Mouse (Mus musculus) embryo, embryonic 9.5 days (tissue): Measurements from ENCODE around the gene Gm10961.

Experiments
- DNase-seq: peaks from one replicate; pipeline ENCODE4 v3.0.0-alpha.2; 2017; ENCODE audit errors: extremely low spot score

The Gm10961 gene

DNA sequence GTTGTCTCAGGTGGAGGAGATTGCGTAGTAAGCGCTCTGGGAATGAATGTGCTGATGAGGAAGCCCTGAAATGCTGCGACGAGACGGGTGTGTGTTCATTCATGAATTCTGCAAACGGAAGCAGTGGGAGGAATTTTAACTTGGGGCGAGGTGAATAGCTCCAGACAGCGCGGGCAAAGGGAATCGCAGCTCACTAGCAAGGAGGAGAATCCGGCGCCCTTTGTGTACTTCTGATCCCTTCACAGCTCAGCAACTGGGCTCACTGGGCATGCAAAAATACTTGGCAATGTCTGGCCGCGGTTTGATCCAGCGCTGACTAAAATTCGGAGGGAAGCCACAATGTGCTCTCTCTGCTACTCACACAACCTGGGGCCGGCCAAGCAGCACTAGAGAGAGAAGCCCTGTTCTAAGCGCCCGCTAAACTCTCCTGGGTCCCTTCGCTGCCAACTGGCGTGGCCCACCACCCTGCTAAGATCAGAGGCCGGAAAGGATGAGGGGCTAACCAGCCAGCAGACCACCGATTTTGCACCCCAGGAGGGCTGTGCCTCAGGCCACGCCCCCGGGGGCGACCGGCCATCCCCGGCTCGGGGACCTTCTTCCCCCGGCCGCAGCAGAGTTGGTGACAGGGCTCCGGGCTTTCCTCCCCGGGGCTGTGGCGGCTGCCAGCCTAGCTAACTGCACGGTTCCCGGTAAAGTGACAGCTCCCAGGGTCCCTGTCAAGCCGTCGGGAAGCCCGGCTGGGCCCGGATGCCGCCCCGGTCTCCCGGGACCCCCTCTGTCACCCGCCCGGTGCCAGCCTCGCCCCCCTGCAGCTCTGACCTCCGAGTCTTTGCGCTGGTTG, at the start of gene Gm10961:
Gm10961 (plus strand) TSS at position 641 of the 841 bp plus-strand sequence.
- DNase-seq, result peak; percentile 27

DNA sequence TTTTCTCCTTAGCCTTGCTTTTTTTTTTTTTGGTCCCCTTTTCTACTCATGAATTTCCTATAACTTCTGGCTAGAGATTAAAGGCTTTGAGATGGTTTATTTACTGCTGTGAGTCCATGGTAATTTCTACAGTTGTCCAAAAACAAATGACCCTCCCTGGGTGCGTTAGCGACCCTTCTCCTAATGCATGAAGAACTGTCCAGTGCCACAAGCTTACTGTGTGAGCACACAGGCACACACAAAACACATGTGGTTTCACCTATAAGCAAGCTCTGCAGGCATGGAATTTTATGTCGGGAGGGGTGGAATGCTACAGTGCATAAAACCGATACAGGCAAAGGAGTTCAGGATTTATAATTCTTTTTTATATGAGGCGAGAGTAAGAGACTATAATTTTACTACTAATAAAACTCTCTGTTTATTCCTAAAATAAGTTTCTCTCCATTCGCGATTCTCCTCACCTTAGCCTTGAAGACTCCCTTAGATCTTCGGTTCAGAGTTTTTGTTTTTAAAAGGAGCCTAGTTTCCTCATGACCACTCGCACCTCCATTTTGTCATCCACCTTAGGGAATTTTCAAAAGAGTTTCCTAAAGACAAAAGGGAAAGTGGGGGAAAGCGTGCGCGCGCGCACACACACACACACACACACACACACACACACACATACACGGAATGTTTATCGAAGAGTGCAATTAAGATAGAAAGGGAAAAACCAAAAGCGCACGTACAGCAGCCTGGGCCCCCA, 48.8 kb upstream of the Gm10961 start:
- DNase-seq, result peak; percentile 22

DNA sequence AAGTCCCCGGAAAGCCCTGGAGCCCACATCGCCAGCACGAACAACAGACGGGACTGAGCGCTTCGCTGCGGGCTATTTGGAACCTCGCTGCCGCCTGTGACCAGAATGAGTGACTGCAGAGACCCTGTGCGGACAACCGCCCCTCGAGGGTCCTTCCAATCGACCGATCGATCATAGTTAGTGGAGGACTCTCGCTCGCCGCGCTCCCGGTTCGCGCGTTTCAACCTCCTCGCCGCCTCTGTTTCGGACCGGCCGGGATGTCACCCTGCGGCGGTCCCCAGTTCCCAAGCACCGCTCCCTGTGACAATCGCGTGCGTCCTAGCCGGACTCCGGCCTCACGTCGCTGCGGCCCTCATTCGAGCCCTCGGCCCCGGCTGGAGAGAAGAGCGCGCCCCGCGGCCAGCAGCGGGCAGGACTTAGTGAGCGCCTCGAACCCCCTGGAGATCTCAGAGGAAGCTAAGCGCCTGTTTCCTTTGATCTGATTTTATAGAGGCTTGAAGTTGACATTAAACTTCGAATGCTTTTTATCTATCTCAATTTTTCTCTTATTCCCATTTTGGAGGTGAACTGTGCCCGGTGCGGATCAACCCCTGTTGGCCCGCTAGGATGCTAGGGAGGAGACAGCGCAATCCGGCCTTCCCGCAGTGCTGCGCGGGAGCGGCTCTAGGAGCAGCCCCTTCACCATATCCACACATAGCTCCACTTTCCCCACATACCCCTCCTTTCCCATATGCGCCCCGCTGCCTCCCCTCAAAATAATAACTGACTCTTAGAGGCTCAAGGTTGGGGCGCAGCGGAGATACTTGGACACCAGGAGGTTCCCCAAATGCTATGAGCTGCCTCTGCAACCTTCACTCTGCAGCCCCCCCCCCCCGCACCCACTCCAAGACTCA, 48.0 kb upstream of the Gm10961 start:
- DNase-seq, result peak; percentile 68

DNA sequence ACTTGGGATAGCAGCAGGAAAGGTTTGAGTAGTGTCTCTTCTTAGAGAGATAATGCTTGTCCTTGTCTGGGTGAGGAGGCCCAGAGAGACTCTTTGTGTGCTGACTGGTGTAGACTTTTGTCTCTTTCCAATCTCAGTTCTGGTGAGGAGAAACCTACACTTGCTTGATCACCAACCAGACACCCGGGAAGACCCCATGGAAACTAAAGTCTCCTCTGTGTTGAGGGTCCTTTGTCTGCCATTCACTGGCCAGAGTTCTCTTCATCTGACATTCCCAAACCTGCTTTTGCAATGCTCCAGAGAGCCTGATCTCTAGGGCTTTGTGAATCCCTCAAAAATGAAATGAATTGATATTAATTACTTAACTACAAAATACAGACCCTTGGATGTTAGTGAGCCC, 47.2 kb upstream of the Gm10961 start:
- peak; percentile 27 for DNase-seq

DNA sequence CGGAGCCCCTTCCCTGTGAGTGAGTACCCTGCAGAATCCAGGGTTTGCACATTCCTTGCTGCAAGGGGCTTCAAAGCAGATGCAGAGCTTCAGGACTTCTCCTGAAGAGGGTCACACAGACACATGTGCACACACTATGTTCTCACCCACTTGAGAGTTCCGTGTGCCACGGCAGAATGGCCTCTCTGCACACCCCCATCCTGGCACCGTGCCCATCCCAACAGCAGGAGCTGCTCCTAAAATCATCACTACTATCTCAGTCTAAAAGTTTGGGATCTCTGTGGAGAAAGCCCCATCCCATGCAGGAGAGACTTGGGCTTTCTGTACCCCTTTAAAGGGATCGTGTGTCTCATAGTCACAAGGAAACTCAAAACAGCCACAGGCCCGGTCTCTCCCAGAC, 44.6 kb upstream of the Gm10961 start:
- DNase-seq, result no peak

DNA sequence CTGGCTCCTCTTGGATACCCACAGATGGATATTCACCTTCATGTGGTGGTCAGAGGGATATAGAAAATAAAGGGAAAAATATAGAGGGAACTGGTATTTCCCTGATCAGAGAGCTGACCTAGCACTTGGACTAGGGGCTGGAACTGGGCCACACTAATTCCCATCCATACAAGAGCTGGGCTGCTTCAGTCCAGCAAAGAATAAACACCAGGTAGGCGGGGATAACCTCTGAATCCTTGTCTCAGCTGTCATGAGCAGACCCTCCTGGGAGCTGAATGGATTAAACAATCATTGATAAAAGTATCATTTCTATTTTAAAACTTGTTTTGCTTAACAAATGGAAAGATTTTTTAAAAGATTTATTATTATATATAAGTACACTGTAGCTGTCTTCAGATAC, 39.5 kb upstream of the Gm10961 start:
- no peak for DNase-seq

DNA sequence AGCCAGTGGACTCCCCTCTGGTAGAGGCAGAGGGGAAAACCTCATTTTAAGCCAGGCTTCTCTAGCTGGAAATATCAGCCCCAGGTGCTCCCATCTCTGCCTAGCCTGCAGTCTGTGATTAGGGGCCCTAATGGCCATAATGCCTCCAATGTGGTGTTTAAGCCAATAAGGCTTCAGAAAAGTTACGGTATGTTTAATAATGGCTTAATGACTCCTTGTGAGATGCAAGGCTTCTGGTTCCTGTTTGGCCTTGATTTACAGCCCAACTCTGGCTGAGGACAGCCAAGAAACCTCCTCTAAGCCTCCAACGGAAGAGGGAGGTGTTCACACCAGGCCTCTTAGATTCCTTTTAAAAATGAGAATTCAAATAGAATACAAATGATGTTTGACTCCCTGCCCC, 37.5 kb upstream of the Gm10961 start:
- no peak for DNase-seq

DNA sequence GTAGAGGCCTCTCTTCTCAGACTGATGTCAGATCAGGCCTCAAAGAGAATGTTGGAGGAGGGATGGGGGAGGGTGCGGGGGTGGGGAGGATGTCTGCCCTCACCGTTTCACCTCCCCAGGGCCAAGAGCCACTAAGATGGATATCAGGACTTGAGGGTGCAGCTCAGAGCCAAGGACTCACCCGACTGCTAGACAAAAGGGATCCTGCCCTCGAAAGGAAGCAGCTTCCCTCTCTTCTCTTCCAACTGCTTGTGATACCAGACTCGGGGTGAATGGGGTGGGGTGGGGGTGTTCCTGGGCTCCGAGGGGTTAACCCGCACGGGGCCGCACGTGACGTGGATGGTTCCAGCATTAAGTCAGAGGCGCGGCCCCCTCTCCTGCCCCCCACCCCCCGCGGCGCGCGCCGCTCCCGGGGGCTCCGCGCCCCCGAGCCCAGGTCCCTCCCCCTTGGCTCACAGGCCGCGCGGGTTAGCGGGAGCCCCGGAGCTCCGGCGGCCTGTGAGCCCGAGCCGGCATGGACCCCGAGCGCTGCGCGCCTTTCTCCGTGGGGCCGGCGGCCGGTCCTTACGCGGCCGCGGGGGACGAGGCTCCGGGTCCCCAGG, 36.4 kb upstream of the Gm10961 start, which contains the start of gene Alx3:
Alx3 (plus strand) TSS at position 370 of the 602 bp plus-strand sequence.
- DNase-seq, result no peak

DNA sequence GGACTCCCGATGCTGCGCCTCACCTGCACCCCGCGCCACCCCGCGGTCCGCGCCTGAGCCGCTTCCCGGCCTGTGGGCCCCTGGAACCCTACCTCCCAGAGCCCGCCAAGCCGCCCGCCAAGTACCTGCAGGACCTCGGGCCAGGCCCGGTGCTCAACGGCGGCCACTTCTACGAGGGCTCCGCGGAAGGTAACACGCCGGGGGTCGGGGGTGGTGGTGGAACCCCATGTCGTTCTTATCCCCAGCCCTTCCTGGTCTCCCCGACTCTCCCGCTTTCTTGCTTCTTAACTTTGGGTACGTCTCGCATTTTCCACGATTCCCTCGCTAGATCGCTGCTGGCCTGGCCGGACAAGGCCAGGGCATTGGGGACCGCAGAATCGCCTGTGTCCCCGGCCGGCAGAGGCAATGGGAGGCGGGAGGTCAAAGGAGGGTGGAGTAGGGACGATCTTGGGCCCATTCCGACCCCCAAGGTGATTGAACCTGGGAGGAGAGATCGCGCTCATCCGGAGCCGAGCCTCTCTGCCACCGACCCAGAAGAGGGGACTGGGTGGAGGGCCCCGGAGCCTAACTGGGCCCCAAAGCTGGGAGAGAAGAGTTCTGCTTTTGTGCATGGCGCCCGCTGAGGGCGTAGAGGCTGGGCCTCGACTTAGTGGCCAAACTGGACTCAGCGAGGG, 35.7 kb upstream of the Gm10961 start:
- DNase-seq, result peak; percentile 60

DNA sequence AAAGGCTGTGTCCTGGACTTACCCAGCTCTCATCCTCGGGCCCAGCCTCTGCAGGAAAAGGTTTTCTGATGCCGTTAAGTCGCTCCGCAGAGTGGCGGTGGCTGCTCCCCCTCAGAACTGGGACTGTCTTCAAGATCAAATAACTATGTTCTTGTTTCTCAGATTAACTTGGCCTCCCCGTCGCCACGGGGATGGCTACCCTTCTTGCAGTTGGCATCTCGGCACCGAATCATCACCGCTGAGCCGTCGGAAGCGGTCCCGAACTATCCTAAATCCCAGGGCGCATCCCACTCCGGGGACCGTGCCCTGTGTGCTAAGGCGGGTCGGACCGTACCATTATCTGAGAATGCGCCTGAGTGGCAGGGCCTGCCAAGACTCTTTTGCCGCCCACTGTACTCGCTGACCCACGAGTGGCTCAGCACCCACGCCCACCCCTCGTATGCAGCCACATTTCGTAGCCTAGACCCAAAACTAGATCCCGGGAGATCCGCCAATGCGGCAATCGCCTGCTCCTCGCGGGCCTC, 35.1 kb upstream of the Gm10961 start:
- no peak for DNase-seq

DNA sequence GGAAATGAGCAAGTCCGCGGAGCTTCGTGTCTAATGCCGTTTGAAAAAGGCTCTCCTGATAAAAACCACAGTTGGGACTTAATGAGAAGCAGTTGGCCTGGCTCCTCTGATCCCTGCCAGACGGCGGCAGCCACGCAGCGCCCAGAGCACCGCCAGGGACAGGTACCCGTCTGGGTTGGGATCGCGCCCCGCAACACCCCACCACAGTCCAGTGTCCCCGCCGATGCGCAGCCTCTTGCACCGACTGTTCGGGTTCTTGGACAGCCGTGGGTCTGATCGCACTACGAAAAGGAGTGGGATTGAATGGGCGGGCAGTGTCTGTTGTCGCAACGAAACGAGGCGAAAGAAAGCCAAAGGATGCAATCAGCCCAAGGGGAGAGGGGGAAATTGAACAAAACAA, 34.6 kb upstream of the Gm10961 start:
- DNase-seq, result peak; percentile 79

DNA sequence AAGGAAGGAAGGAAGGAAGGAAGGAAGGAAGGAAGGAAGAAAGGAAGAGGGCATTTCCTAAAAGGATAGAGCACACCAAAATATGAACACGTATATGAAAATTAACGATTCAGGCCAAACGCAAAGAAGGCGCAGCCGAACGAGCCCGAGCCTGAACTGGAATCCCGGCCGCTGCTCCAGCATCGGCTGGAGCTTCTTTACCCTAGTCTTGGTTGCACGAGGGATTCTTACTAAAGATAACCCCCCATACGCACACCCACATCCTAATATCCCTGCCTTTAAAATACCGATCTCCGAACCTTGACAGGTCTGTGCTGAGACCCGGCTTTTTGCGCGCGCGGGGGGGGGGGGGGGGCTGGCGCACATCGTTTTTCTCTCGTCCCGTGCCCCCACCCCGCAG, 34.0 kb upstream of the Gm10961 start:
- no peak for DNase-seq

DNA sequence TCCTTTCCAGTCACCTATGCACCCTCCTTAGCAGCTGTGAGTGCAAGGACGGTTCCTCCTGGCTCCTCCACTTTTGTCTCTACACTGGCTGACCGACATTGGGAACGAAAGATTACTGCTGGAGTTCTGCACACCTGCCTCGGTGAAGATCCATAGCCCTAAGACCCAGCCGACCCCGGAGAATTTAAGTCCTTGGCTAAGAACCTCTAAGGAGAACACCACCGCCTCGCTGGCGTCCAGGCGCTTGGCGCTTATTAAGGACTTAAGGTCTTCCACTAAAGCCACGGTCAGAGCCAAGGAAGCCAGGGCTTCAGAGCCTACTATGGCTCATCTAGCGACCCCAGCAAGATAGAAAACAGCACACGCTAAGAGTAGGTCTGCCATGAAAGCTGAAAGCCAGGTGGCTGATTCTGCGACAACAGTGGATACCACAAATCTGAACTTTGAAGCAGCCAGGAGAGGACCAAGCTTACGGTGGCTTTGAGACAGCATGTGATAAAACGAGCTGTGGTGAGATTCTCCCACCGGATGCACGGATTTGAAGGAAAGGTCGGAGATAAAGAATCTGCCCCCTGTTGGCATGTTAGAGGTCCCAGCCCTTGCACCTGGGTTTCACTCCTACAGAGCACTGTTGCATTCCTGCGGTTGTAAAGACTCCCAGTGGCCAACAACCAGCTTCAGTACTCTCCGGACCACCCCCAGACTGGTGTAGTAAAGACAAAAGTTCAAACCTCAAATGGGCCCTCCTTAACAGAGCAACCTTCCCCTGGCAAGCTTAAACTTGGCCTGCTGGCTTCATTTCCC, 33.3 kb upstream of the Gm10961 start:
- peak; percentile 44 for DNase-seq

DNA sequence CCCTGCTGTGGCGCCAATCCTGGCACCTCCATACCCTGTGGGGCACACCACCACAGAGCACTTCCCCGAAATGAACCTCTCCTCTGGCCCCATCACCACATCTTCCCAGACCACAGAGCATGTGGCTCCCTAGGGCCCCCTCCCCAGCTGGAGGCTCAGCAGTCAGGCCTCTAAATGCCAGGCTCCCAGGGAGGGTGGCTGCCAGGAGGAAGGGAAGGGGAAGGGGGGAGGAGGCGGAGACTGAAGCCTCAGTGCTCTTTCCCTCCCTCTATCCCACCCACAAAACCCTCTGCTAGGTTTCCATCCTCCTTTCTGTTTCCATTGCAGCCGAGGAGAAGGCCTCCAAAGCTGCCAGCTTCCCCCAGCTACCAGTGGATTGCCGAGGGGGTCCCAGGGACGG, 31.0 kb upstream of the Gm10961 start:
- DNase-seq, result no peak

DNA sequence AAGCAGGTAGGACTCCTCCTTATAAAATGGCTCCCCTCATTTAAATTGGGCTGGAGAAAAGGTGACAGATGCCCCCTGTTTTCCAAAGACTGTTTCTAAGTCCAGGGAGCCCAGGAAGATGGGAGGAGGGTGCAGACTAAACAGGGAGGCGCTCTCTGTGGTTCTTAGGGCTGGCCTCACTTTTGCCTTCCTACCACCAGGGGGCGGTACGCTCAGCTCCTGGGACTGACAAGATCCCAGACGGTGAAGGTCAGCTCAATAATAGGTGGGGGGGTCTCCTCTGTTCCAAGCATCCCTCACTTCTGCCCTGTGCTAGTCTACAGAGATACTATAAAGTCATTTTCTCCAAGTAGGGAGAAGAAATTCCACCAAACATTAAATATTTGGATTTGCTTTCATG, 25.8 kb upstream of the Gm10961 start:
- peak; percentile 65 for DNase-seq

DNA sequence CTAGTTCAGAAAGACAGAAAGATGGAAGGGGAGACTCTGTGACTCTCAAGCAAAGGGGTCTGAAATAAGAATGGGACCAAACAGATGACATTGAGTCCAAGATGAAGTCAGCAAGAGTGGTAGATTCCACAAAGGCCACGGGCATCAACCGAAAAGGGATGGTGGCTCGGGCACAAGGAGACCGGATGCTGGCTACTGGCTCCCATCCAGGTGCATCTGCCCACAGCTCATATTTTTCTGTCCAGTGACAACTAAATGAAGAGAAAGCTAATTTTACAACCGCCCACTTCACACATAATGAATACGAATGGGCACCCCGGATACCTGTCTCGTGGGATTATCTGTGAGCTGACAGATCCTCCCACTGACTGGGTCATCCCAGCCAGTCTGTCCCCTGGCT, 23.9 kb upstream of the Gm10961 start:
- DNase-seq, result no peak

DNA sequence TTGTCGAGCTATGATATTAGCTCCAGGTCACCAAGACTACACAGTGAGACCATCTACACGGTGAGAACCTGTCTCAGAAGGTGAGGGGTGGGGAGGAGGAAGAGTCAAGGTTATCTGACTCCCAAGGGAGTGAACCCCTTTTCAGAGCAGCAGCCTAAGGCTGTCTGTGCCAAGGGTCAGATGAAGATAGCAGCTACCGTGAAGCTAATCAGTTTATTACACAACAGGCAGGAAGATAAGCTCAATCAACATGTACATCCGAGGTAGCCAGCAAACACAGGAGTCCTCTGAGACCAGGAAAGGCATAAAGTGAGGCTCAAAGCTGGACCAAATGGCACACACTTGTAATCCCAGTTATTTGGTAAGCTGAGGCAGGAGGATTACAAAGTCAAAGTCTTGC, 22.3 kb upstream of the Gm10961 start:
- no peak for DNase-seq

DNA sequence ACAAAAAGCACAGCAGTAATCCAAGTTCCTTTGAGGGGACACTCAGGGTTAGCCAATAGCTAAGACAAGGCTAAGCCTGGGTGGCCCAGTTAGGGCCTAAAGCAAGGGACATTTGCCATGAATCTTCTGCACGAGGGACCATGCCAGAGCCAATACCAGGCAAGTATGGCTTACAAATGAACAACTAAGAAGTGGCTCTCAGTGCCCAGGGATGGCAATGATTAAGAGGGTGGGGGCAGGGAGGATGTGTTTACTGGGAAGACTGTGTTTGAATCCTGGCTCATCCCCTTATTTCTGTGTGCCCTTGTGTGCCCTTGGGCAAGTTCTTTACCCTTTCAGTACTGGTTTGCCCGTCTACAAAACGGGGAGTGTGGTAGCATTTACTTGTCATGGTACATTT, 21.7 kb upstream of the Gm10961 start:
- no peak for DNase-seq

DNA sequence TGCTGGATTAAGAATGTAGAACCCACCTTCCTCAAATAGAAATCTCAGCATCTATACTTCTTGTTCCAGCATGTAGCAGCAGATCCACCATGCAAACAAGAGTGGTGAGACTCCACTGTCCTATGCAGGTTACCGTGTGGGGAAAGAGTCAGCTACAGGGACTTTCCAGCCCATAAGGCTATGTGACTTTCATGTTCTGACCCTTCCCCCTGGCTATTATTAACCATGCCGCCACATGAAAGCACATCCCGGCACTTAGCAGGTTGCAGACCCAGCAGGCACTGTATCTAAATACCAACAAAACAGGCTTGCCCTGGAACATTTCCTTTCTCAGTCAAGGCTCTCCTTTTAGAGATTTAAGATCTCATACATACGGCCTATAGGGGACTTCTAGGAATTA, 19.7 kb upstream of the Gm10961 start:
- no peak for DNase-seq
